Mouse (Mus musculus) c-Kit-negative CD71-positive TER-119-positive erythroid progenitor cells, embryonic 14.5 days (primary cell): ENCODE data around the gene Zfp819.
"Not testable (repeated sequence)": the region's sequence is repeated elsewhere in the genome, so short reads cannot be mapped to it uniquely, and the experiment has no call there.

Source experiments
- DNase-seq: peaks from one replicate; pipeline ENCODE4 v3.0.0-alpha.2; 2013; ENCODE audit warnings: low read depth, low spot score

Zfp819 gene

GRCm38 (mm10) chr7:43642587-43642986, 35.6 kb downstream of the Zfp819 start:
- no peak for DNase-seq

- no peak for DNase-seq
Measured at GRCm38 (mm10) chr7:43643046-43643652, 36.2 kb downstream of the Zfp819 start.

GRCm38 (mm10) chr7:43652683-43653082, 45.7 kb downstream of the Zfp819 start:
- no peak for DNase-seq

GRCm38 (mm10) chr7:43654519-43654918, 47.5 kb downstream of the Zfp819 start:
- no peak for DNase-seq

- DNase-seq = no peak
Measured at GRCm38 (mm10) chr7:43656232-43656631, 49.3 kb downstream of the Zfp819 start.

GRCm38 (mm10) chr7:43660002-43660401, 53.0 kb downstream of the Zfp819 start, which contains the start of gene Siglece:
Gene Siglece, minus strand, starts transcription at chr7:43660161.
- DNase-seq = no peak

- no peak for DNase-seq
Measured at GRCm38 (mm10) chr7:43662804-43663203, 55.8 kb downstream of the Zfp819 start.

- DNase-seq = not testable (repeated sequence)
Measured at GRCm38 (mm10) chr7:43667221-43667620, 60.3 kb downstream of the Zfp819 start.
